Mouse (Mus musculus) right cerebral cortex, postnatal 25 days (tissue): ENCODE measurements around the gene Olfr128.
"Not testable (repeated sequence)": the region's sequence is repeated elsewhere in the genome, so short reads cannot be mapped to it uniquely, and the experiment has no call there.

Experiments used
- DNase-seq: peaks from one replicate; pipeline ENCODE4 v3.0.0; 2022

Olfr128 gene

GRCm38 (mm10) chr17:37920248-37920647, at the start of gene Olfr128:
Gene Olfr128 (plus strand): TSS chr17:37920548.
- no peak for DNase-seq

- no peak for DNase-seq
Observed at GRCm38 (mm10) chr17:37873830-37874229, 46.5 kb upstream of the Olfr128 start.

DNA sequence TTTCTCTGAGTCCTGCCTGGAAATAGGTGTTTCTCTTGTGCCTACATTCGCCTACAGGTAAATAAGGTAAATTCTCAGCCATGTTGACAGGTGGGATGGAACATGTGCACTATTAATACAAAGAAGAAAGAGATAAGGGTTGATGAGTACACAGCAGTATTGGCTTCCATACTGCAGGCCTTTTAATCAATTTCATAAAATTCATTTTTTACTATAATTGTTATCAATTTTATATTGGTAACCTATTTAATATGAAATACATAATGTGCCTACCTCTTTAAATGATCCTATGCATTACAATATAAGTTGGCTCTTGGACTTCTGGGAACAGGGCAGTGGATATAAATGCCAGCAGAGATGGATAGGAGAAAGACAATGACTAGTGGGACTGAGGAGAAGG, 20.2 kb upstream of the Olfr128 start, which contains the start of gene Olfr127:
Gene Olfr127 (plus strand): TSS at position 301 of the 400 bp plus-strand sequence.
- no peak for DNase-seq

GRCm38 (mm10) chr17:37906821-37907220, 13.5 kb upstream of the Olfr128 start:
- not testable (repeated sequence) for DNase-seq

- DNase-seq = no peak
Observed at GRCm38 (mm10) chr17:37952979-37953378, 32.6 kb downstream of the Olfr128 start, which contains the start of gene Olfr761. Gene Olfr761 (minus strand): TSS chr17:37953079.

DNA sequence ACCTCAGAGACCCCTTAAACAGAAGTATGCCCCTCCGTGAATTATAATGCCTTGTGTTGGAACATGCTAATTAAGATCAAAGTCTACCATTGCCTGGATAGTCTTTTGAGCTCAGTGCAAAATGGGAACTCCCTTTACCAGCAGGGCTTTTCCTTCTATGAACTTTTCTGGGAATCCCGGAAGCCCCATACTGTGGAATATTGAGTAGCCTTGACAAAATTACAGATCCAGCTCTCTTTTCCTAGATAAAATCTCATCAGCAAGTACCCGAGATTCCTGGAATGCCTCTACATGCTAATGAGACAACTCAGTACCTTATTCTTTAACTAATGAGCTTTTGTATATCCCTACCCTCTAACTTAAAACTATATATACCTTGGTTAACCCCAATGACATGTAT, 53.2 kb downstream of the Olfr128 start:
- DNase-seq = no peak
